Mouse (Mus musculus) heart, embryonic 12.5 days (tissue): ENCODE measurements around the gene Gm42688. TPM values are rescaled to one million over a fixed set of nuclear protein-coding genes. Genes with fewer than 3 reads are reported as not detected.

Experiments used
- ATAC-seq: fragments of 200-750 bp; cut with Nextera tagmentation; 2 replicates; pipeline ENCODE4 v1.8.0; 2017; ENCODE audit warnings: moderate TSS enrichment, moderate library complexity; ENCODE audit not compliant: insufficient number of reproducible peaks, low FRiP score
- H3K27ac ChIP-seq: fragments of 300-500 bp; sonication (generic); 2 replicates; pipeline ENCODE4 v1.5.1; 2016; ENCODE audit warnings: mild to moderate bottlenecking, moderate library complexity; ENCODE audit not compliant: poor library complexity, severe bottlenecking
- H3K27me3 ChIP-seq: fragments of 300-500 bp; sonication (generic); replicated peaks from 2 replicates; pipeline ENCODE4 v1.6.1; 2016; ENCODE audit warnings: mild to moderate bottlenecking, moderate library complexity
- H3K36me3 ChIP-seq: fragments of 300-500 bp; sonication (generic); 2 replicates; pipeline ENCODE4 v1.6.1; 2016; ENCODE audit warnings: mild to moderate bottlenecking, moderate library complexity
- H3K4me1 ChIP-seq: fragments of 300-500 bp; sonication (generic); replicated peaks from 2 replicates; pipeline ENCODE4 v1.6.1; 2016; ENCODE audit warnings: mild to moderate bottlenecking
- H3K4me2 ChIP-seq: fragments of 300-500 bp; sonication (generic); 2 replicates; pipeline ENCODE4 v1.6.1; 2016; ENCODE audit warnings: mild to moderate bottlenecking, moderate library complexity
- H3K4me3 ChIP-seq: fragments of 300-500 bp; sonication (generic); 2 replicates; pipeline ENCODE4 v1.5.1; 2016; ENCODE audit warnings: mild to moderate bottlenecking
- H3K9ac ChIP-seq: fragments of 300-500 bp; sonication (generic); 2 replicates; pipeline ENCODE4 v1.6.1; 2016; ENCODE audit warnings: mild to moderate bottlenecking, moderate library complexity
- H3K9me3 ChIP-seq: fragments of 300-500 bp; sonication (generic); replicated peaks from 2 replicates; pipeline ENCODE4 v1.6.1; 2016; ENCODE audit warnings: mild to moderate bottlenecking, moderate library complexity
- WGBS: fragments of 180-500 bp; shearing (Covaris S2); methylation state at CpG from one replicate; pipeline ENCODE4 v1.1.7; 2016; 5-methylcytosine and 5-hydroxymethylcytosine counted together
- polyA plus RNA-seq: library from polyadenylated mRNA; unstranded; fragments of >200 nt; fragmentation: Nextera tagmentation; extraction: Ambion mirVana; gene quantifications from 2 replicates; pipeline ENCODE4 v1.2.1, GENCODE M21; 2016

The Gm42688 gene
- polyA plus RNA-seq, 1 experiment from 2014 or later: 2.2 TPM

- no peaks in the 10 kb centered on the region for H3K9me3 ChIP-seq
- H3K4me1 ChIP-seq: peaks cover 36% of the 10 kb centered on the region
- H3K27me3 ChIP-seq: 0 out of 2 replicates have a peak, but pooled peaks cover 4% of the 10 kb centered on the region
- ATAC-seq: 0 out of 2 replicates have a peak, but pooled peaks have one; percentile 46
- 35% methylated on average over 13 of the region's 13 CpGs for WGBS
- peak overlapping the region; percentile 89 for H3K4me2 ChIP-seq
- H3K4me3 ChIP-seq: peak overlapping the region; percentile 93
- no peak overlapping the region for H3K27ac ChIP-seq
- peak overlapping the region; percentile 94; the same call in 1 of the 2 replicates for H3K9ac ChIP-seq
- H3K36me3 ChIP-seq: peaks cover 10% of the 10 kb centered on the region
Measured at GRCm38 (mm10) chr6:83107566-83108400, 6.4 kb downstream of the Gm42688 start.

DNA sequence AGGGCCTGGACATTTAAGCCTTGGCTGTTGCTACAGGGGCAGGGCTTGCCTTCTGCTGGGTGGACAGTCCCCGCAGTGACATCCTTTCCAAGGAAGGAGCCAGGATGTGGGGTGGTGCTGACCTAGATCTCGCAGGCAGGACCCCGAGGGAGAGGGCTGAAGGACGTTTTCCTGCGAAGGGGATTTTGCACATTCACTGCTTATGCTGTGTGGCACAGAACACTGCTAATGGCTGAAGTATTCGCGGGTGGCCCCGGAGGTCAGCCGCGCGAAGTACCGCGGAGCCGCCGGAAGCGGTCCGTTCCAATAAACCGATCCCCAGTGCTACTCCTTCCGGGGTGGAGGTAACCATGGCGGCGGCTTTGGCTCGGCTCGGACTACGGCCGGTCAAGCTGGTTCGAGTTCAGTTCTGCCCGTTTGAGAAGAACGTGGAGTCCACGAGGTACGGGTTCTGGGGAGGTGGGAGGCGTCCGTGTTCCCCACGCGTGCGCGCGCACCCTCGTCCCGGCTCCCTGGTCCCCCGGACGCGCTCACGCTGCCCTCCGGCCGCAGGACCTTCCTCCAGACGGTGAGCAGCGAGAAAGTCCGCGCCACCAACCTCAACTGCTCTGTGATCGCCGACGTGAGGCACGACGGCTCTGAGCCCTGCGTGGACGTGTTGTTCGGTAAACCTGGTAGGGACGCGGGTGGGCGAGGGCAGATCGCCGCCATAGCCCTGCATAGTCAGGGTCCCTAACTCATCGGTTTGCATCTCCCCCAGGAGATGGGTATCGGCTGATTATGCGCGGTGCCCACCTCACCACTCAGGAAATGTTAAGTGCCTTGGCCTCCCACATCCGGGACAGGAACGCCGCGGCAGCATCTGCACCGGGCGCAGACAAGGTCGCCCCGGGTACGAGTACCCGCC is 7.6 kb downstream of the Gm42688 start, which contains the start of gene Mrpl53:
Gene Mrpl53, plus strand, starts transcription at position 279 of the 907 bp plus-strand sequence.
- WGBS: under 1% methylated on average over 76 of the region's 76 CpGs
- Histone ChIP-seq H3K36me3 (peaks cover 10% of the 10 kb centered on the region), H3K9ac (peak within 1 kb of the TSS; percentile 94), H3K9me3 (no peaks in the 10 kb centered on the region), H3K4me3 (peak within 1 kb of the TSS; percentile 93), H3K4me1 (peaks cover 28% of the 10 kb centered on the region), H3K4me2 (peak within 1 kb of the TSS; percentile 89), H3K27me3 (no peaks in the 10 kb centered on the region), H3K27ac (peak within 1 kb of the TSS; percentile 85)
- peak; percentile 85 for ATAC-seq

DNA sequence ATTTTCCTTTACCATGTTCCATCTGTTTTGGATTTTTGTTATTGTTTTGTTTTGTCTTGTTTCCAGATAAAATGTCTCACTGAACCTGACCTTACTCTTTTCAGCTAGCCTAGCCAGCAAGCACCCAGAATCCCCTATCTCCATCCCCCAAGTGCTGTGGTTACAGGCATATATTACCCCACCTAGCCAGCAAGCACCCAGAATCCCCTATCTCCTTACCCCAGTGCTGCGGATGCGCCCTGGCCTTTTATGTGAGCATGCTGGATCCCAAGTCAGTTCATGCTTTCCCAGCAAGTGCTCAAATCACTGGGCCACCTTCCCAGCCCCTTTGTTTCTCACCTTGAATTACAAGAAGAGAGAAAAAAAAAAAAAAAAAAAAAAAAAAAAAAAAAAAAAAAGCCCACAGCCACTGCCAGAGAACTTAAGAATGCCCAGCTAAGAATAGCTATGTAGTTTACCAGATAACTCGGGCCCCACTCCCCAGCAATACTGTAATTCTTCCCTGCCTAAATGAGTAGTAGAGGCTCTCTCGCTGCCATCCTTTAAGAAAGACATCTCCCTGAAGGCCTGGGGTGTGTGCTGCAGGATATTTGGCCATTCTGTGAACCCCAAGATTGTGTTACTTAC is 10.2 kb downstream of the Gm42688 start:
- Histone ChIP-seq H3K4me1 (peaks cover 38% of the 10 kb centered on the region), H3K9ac (0 out of 2 replicates have a peak overlapping the region, but pooled peaks have one; percentile 34), H3K4me2 (peak overlapping the region; percentile 22; the same call in 1 of the 2 replicates), H3K27me3 (no peaks in the 10 kb centered on the region), H3K36me3 (peaks cover 3% of the 10 kb centered on the region), H3K9me3 (no peaks in the 10 kb centered on the region), H3K4me3 (no peak overlapping the region), H3K27ac (no peak overlapping the region; the same call in 1 of the 2 replicates)
- ATAC-seq: no peak
- 77% methylated on average over 4 of the region's 4 CpGs for WGBS

- H3K9me3 ChIP-seq: no peaks in the 10 kb centered on the region
- WGBS: 1% methylated on average over 44 of the region's 58 CpGs
- peaks cover 36% of the 10 kb centered on the region for H3K36me3 ChIP-seq
- no peaks in the 10 kb centered on the region for H3K27me3 ChIP-seq
- H3K4me2 ChIP-seq: peak within 1 kb of the TSS; percentile 93
- peaks cover 37% of the 10 kb centered on the region for H3K4me1 ChIP-seq
- peak; percentile 92 for ATAC-seq
- H3K27ac ChIP-seq: peak within 1 kb of the TSS; percentile 63
- peak within 1 kb of the TSS; percentile 86 for H3K9ac ChIP-seq
- H3K4me3 ChIP-seq: peak within 1 kb of the TSS; percentile 75
Measured at GRCm38 (mm10) chr6:83115011-83115671, 13.7 kb downstream of the Gm42688 start, which contains the start of gene Mogs. Mogs (plus strand) TSS chr6:83115496.

GRCm38 (mm10) chr6:83115682-83116372 is 14.4 kb downstream of the Gm42688 start:
- Histone ChIP-seq H3K4me3 (peak overlapping the region; percentile 75), H3K9ac (peak overlapping the region; percentile 86), H3K27me3 (no peaks in the 10 kb centered on the region), H3K36me3 (peaks cover 36% of the 10 kb centered on the region), H3K4me2 (peak overlapping the region; percentile 93), H3K9me3 (no peaks in the 10 kb centered on the region), H3K4me1 (peaks cover 41% of the 10 kb centered on the region), H3K27ac (peak overlapping the region; percentile 63)
- WGBS: 1% methylated on average over 33 of the region's 48 CpGs
- no peak; the same call in 1 of the 2 replicates for ATAC-seq

DNA sequence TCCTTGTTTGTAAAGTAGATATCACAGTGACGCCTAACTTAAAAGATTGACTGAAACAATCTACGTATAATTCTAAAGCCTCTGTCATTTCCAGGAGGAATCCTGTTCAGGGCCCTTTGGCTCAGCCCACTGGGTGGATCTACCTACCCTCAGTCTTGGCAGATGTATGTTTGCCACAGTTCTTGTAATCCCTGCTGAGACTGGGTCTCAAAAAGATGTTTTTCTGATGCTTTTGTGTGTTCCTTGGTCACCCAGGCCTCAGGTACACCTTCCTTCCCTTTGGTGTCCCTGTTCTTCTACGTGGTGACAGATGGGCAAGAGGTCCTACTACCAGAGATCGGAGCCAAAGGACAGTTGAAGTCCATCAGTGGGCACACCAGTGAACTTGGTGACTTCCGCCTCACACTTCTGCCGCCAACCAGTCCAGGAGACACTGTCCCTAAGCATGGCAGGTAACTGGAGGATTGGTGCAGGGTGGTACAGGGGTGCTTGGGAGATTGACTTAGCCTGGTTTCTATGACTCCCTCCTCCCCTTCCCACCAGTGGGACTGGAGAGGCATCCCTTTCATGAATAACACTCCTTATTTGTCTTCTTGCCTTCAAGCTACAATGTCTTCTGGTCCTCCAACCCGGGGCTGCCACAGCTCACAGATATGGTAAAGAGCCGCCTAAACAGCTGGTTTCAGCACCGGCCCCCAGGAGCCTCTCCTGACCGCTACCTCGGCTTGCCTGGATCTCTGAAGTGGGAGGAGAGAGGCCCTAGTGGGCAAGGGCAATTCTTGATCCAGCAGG is 15.2 kb downstream of the Gm42688 start:
- peaks cover 38% of the 10 kb centered on the region for H3K4me1 ChIP-seq
- no peak overlapping the region for H3K27ac ChIP-seq
- no peaks in the 10 kb centered on the region for H3K9me3 ChIP-seq
- peak overlapping the region; percentile 86 for H3K9ac ChIP-seq
- ATAC-seq: no peak
- 75% methylated on average over 11 of the region's 11 CpGs for WGBS
- H3K4me3 ChIP-seq: peak overlapping the region; percentile 75
- H3K4me2 ChIP-seq: peak overlapping the region; percentile 93
- H3K27me3 ChIP-seq: no peaks in the 10 kb centered on the region
- peaks cover 33% of the 10 kb centered on the region for H3K36me3 ChIP-seq

DNA sequence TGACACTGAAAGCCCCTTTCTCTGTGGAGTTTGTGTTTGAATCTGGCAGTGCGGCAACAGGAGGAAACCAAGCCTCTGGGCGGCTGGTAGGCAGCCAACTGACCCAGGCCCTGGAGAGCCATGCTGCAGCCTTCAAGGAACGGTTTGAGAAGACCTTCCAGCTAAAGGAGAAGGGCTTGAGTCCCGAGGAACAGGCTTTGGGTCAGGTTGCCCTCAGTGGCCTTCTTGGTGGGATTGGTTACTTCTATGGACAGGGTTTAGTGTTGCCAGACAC is 15.7 kb downstream of the Gm42688 start:
- 91% methylated on average over 4 of the region's 4 CpGs for WGBS
- Histone ChIP-seq H3K27ac (no peak overlapping the region), H3K4me2 (peak overlapping the region; percentile 93; the same call in 1 of the 2 replicates), H3K36me3 (peaks cover 33% of the 10 kb centered on the region), H3K27me3 (no peaks in the 10 kb centered on the region), H3K4me1 (peaks cover 36% of the 10 kb centered on the region), H3K4me3 (0 out of 2 replicates have a peak overlapping the region, but pooled peaks have one; percentile 3), H3K9me3 (no peaks in the 10 kb centered on the region), H3K9ac (0 out of 2 replicates have a peak overlapping the region, but pooled peaks have one; percentile 86)
- ATAC-seq: no peak

GRCm38 (mm10) chr6:83117616-83118015 is 16.2 kb downstream of the Gm42688 start:
- H3K9ac ChIP-seq: no peak overlapping the region
- H3K27ac ChIP-seq: no peak overlapping the region
- H3K27me3 ChIP-seq: no peaks in the 10 kb centered on the region
- no peaks in the 10 kb centered on the region for H3K9me3 ChIP-seq
- peaks cover 38% of the 10 kb centered on the region for H3K4me1 ChIP-seq
- H3K4me3 ChIP-seq: no peak overlapping the region
- peaks cover 33% of the 10 kb centered on the region for H3K36me3 ChIP-seq
- ATAC-seq: no peak
- H3K4me2 ChIP-seq: no peak overlapping the region
- 89% methylated on average over 13 of the region's 13 CpGs for WGBS

GRCm38 (mm10) chr6:83118369-83118768 is 17.0 kb downstream of the Gm42688 start:
- no peaks in the 10 kb centered on the region for H3K27me3 ChIP-seq
- H3K27ac ChIP-seq: no peak overlapping the region
- ATAC-seq: no peak
- H3K4me3 ChIP-seq: no peak overlapping the region
- peaks cover 33% of the 10 kb centered on the region for H3K36me3 ChIP-seq
- H3K9me3 ChIP-seq: no peaks in the 10 kb centered on the region
- H3K4me1 ChIP-seq: peaks cover 43% of the 10 kb centered on the region
- no peak overlapping the region for H3K4me2 ChIP-seq
- H3K9ac ChIP-seq: no peak overlapping the region
- 83% methylated on average over 11 of the region's 11 CpGs for WGBS
